Mouse (Mus musculus) thymus, postnatal 4 days (tissue): Measurements from ENCODE around the gene Hemgn.
A peak's percentile ranks its signal among the peaks of the same experiment; 100 is the strongest.

Source experiments
- DNase-seq: peaks from one replicate; pipeline ENCODE4 v3.0.0; 2021

The Hemgn gene

DNA sequence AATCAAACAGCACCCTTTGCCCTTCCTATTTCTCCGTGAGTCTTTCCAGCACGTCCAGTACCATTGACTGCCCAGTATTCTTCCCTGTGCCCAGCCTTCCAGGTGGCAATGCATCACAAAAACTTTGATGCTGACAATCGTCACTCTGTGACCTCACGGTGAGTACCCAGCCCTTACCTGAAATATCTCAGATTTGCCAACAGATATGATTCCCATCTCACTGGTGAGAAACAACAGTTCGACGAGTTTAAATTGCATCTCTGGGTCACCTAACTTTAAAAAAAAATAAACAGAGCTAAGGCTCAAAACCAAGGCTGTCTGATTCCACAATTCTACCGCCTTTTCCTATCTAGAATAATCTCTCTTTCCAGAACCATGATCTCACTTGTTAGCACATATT lies at the start of gene Hemgn:
Gene Hemgn (minus strand): TSS at position 101 of the 400 bp plus-strand sequence.
- DNase-seq = no peak

DNA sequence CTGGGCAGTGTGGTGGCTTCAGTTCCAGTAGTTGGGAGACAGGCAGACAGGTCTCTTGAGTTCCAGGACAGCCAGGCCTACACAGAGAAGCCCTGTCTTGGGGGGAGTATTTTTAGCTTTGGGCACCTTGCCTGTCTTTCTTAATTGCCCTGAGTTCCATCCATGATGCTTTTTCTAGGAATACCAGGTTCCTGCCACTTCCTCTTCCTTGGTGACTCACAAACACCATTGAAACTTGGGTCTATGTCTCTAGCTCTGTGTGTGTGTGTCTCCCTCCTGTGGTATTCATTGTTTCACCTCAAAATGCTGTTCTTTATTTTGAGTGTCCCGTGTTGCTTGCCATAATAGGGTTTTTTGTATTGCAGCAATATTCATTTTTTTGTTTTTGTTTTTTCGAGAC lies 45.1 kb upstream of the Hemgn start:
- DNase-seq = no peak

DNA sequence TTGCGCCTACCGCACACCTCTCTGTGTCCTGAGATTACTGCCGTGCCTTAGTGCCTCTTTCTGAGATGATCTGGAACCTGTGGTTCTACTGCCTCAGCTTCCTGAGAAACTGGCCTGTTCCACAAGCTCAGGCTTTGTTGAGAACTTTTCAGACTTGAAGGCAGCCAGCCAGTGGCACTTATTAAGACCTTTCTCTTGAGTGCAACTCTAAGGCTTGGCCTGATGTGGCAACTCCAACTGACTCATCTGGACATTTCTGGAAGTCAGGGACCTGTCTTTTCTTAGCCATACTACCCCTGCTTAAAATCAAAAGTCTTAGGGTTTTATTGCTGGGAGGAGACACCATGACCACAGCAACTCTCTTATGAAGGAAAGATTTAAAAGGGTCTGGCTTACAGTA lies 43.9 kb upstream of the Hemgn start:
- DNase-seq = no peak

DNA sequence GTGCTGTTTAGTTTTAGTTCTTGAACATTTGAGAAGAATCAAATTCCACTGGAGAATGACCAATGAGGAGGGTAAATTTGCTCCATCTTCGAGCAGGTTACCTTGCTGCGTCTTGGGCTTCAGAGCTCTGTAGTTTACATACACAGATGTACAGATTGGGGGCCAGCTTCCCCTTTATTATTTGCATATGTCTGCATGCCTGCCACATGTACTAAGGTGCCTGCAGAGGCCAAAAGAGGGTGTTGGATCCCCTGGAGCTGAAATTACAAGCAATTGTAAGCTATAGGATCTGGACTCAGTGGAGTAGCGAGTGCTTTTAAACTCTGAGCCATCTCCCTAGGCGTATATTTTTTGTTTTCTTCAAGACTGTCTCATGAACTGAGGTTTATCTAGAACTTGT lies 43.5 kb upstream of the Hemgn start:
- DNase-seq = no peak

DNA sequence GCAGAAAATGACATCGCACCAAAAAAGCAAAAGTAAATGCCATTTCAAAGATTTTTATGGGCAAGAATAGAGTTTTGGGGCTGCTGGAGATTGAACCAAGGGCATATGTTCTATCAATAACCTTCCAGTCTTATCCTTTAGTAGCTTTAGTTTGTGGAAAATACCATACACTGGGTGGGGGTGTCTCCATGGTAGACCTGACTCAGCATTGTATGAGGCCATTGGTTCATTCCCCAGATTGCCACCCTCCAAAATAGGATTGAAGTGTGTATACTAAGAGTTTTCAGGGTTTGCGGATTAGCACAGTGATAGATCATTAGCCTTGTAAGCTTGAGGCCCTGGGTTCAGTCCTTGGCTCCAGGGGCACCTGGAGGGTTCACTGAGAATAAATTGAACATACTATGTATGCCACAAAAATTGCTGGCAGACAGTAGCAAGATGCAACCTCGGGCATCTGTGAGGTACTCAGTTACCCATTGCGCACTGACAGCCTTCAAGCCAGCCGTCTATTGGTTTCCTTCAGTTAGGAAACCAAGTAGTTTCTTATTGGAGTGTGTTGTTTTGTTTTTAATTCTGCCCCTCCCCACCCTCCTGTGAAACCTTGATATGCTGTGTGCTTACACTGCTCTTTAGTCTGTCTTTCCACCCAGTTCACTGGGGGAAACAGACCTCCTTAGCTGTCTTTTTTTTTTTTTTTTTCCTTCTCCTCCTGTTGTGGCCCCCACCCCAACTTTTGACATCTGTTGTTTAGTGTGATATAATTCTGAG lies 41.0 kb upstream of the Hemgn start:
- peak; percentile 29 for DNase-seq

DNA sequence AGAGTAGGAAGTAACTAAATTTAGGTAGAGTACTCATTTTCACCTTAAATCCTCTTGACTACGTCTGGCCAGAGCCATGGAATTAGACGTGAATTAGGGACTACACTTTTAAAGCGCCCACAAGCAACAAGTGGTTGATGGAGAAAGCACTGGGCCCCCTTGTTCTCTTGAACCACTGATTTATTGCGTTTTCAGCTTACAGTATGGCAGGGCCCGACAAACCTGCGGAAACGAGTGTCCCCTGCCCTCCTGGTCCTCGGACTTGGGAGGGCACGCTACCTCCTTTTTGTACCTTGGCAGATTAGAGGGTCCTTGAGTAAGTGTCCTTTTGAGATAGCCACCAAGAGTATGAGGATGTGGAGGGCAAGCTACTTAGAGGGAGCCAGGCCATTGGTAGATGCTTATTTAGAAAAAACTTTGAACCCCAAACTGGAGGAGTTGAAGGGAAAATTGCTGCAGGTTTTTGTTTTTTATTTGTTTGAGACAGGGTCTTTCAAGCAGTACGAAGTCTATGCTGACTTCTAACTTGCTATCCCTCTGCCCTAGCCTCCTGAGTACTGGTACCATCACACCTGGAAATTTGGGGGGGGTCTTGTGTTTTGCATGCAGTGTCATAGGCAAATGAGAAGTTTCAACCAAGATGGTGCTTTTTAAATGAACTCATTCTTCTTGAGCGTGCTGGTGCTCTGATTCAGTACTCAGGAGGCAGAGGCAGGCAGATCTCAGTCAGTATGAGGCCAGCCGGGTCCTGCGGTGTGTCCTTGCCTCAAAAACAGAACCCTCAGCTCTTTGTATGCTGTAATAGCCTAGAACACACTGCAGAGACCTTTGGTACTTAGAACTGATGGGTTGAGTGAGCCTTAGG lies 39.8 kb upstream of the Hemgn start:
- DNase-seq = peak; percentile 29

DNA sequence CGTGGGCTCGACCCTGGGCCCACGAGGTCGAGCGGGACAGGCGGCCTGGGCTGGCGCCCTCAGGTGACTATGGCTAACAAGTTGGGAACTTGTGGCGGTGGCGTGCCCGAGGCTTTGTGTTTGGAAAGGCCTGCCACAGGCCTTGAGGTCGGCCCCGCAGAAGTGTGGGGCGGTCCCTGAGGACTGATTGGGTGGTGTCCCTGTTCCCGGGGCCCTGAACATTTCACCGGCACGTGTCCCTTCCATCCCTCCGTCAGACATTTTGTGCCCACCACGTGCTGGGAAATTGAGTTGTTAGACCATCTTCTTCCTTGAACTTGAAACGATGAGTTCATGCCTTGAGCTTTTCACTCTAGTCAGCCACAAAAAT lies 39.2 kb upstream of the Hemgn start:
- DNase-seq = peak; percentile 70

DNA sequence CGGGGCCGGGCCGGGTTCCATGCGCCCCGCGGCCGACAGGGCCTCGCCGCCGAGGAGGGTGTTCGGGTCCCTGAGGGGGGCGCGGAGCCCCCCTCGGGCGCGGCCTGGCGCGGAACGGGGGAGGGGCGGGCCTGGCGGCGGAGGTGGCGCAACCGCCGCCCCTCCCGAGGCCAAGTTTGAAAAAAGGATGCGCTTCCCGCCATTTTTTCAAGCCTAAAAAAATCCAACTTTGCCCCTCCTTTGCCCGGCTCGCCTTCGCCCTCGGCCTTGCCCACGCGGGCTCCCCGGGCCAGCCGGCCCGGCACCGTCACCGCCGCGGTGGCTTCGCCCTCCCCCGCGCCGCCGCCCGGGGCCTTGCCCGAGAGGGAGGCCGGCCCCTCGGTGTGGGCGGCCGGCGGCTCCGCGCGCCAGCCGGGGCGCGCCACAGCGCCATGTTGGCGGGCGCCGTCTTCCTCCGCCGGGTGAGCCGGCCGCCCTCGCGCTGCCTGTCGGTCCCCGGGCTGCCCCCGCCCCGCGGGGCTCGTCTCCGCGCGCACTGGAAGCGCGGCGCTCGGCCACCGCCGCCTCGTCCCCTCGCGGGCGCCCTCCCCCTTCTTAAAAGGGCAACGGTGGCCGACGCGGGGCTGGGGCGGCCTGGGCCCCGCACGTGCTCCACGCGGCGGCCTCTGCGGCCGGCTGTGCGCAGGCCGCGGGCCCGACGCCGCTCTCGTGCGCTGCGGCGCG lies 38.6 kb upstream of the Hemgn start:
- DNase-seq = peak; percentile 83

DNA sequence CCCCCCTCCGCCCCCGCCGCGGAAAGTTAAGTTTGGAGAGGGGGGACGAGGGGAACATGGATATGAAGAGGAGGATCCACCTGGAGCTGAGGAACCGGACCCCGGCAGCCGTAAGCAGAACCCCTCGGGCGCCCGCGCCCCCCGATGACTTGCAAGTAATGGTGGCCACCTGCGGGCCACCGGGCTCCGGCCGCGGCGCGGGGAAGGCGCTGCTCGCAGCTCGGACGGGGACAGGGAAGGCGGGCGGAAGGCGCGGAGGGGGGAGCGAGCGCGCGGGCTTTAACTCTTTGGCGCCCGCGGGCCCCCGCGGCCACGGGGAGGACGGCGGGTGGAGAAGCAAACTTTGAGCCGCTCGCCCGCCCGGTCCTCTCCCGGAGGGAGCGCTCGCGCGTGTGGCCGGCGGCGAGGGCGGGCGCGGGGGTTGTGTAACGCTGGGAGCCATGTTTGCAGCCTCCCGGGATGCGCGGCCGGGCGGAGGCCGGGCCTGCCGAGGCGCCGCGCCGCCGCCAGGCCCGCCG lies 38.0 kb upstream of the Hemgn start:
- DNase-seq = peak; percentile 86

DNA sequence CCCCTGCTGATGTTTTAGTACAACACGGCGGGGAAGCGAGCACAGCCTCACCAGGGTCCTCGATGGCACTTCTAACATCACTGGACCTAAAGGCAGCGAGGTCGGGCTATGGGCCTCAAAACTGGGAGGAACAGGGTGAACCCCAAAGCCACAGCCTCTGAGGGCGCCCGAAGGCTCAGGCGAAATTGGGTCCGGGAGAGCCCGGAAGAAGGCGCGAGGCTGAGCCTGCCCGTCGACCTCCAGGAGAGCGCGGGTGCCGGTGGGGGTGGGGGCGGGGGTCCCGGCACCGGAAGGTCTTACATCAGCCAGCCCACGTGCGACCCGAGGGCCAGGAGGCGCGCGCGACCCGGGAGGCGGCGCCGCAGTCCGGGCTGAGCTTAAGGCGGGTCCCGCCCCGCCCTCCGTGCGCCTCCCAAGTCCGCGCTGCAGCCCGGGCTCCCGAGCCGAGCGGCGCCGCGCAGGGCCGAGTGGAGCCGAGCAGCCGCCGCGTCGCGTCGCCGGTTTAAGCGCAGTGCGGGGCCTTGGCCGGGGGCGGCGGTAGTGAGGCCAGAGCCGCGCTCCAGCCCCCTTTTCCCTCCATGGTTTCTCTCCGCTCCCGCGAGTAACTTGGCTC lies 37.3 kb upstream of the Hemgn start, which contains the start of gene Anp32b:
Gene Anp32b (plus strand): TSS at position 384 of the 613 bp plus-strand sequence.
- DNase-seq = peak; percentile 98

DNA sequence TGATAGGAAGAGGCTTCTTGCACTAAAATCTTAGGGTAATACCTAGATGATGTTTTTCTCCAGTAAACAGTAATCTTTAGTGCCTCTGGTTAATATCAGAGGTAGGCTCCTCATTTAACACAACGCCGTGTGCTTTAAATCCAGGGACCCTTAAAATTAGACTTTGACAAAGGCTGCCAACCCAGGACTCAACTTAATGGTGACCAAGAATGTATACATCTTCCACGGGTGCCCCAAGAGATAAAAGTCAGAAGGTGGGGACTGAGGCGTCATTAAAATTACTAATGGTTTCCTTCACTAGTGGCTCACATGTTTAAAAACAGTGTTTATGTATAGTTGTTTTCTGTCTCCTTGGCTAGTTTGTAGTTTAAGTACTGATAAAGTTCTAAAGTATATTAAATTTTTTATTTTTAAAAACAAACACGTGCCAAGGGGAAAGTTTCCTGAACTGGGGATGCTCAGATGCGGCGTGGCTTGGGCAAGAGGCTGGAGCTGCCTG lies 36.8 kb upstream of the Hemgn start:
- no peak for DNase-seq

DNA sequence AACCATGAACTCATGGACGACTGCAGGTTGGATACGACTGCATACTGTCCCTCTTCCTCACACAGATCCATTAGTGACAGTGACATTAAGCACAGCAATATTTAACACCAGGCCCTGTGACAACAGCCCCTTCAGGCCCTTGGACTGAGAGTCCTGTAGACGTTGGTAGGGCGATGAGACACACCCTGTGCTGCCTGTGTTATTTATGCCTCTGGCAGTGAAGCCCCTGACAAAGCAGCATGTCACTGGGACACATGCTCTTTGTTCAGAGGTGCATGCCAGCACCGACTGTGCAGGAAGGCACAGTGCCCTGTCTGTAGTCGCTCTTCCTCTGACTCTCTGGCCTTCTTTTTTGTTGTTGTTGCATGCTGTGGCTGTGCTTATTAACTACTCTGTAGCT lies 35.6 kb upstream of the Hemgn start:
- peak; percentile 63 for DNase-seq

DNA sequence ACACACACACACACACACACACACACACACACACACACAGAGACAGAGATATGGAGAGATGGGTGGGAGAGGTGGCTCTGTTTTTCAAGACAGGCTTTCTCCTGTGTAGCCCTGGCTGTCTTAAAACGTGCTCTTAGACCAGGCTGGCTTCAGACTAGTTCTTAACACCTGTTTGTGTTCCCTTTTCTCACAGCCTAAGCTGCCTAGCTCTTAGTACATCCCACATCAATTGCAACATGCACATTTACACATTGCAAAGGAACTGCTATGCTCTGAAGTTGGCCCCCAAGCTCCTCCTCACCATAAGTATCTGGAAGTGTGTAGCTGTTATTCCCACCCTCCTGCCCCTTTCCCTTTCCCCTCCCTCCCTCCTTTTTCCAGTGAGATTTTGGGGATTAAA lies 34.2 kb upstream of the Hemgn start:
- peak; percentile 37 for DNase-seq

DNA sequence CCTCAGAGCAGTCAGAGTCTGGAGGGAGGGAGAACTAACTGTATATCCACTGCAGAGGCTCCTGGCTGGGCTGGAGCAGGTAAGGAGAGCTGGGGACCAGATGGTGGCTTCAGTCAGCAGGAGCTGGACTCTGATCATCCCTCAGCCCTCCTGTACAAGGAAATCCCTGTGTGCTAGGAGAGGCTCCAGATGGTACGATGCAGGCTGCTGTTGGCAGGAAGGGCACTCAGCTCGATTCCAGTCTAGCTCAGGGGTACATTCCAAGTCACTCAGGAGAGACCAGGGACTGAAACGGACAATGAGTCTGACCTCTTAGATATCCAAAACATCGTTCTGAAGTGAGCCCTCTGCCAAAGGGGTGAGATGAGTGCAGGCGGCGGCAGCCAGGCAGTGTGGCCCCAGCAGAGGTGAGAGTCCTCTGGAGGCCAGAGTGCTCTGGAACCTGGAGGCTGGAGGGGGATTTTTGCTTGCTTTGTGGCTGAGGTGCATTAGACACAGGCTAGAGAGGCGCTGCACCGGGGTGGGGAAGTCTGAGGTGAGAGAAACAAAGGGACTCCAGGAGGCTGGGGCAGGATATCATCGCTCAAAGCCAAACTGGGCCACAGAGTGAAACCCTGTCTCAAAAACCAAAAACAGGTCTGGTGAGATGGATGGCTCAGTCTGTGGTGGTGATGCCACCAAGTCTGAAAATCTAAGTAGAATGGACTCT lies 32.1 kb upstream of the Hemgn start:
- DNase-seq = peak; percentile 62

DNA sequence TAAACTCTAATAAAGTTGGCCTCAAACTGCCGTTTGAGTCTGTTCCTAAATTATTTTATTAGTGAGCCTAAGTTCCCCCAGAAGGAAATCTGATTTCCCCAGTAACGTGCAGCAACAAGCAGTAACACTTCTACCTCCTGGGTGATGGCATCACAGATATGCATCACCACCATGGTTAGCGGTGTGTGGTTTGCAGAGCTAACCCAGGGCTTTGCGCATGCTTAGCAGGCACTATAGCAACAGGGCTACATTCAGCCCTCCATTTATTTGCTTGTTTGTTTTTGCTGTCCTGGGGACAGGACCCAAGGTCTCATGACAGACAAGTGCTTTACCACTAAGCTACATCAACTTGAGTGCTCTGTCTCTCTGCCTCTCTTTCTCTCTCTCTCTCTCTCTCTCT lies 29.2 kb upstream of the Hemgn start:
- peak; percentile 52 for DNase-seq

DNA sequence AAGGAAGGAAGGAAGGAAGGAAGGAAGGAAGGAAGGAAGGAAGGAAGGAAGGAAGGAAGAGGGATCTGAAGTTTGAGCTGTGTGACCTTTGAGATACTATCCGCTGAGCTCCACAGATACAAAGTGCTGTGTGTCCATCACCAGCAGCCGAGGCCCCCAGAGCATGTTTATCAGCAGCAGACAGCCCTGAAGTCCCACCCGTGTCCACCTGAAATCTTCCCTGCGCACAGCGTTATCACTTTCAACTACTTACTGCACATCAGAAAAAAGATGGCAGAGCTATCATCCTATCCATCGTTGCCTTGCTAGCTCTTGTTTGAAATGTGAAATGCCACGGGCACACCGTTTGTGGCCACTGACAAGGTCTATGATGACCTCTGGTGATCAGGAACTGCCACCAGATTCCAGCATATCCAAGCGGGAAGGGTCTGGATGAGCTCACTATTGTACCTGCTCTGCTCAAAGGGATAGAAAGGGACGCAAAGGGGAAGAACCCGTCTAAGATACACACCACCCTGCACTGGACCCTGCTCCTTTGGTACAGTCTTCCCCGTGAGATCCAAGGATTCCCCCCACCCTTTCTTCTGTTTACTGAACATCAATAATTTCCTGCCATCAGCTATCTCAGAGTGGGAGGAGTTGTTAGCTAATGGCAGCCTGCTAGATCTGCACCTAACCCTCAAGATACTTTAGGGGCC lies 19.2 kb upstream of the Hemgn start:
- no peak for DNase-seq

DNA sequence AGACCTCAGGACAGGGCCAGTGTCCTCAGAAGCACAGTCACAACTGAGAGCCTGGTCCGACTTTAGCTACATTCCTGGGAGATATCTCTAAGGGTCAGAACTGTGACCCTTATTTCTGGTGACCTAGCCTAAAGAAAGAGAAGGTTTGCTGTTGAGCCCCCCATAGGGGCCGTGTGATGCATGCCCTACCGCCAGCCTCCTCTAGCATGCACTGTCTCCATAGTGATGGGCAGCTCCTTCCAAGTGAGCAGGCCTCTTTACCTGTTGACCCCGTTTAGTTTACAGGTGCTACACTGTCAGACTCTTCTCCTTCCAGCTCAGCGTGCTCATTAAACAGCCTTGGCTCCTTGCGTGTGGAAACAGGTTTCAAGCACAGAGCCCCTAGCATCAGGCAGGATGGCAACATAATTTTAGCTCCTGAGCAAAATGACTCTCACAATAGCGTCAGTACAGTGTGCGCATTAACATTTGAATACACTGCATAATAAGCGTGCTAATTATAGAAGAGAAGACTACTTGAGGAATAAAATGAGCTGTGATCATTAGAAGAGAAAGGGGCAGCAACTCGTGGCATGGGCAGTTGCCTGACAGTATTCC lies 15.7 kb upstream of the Hemgn start:
- no peak for DNase-seq

DNA sequence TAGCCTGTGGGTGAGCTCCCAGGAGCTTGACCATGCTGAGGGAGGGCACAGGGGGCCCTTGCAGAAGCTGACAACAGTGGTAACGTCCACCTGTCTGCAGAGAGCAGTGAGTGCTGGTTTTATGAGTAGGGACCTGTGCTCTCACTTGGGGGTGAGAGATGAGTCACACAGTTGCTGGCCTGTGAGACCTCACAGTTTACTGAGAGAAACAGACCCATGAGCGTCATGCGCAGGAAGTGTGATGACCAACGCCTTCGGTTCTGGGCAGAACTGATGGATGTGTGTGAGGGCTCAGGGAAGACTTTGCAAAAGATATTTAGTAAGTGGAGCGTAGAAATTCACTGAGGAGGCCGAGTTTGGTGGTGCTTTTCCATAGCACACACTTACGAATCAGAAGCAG lies 9.3 kb upstream of the Hemgn start:
- no peak for DNase-seq

DNA sequence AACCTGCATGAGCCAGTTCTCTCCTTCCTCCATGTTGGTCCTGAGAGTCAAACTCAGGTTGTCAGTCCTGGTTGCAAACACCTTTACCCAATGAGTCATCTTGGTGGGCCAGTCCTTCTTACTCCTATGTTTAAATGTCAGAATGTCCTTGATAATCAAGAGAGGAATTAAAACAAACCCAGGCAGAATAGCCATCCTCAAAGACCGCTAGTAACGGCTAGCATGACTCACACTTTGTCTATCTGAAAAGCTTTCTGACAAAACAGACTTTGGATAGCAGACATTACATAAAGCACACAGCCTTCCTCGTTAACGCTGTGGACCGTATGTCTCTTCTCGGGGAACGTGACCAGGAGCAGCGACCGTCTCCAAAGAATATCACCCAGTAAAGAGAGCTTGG lies 5.5 kb upstream of the Hemgn start:
- no peak for DNase-seq

DNA sequence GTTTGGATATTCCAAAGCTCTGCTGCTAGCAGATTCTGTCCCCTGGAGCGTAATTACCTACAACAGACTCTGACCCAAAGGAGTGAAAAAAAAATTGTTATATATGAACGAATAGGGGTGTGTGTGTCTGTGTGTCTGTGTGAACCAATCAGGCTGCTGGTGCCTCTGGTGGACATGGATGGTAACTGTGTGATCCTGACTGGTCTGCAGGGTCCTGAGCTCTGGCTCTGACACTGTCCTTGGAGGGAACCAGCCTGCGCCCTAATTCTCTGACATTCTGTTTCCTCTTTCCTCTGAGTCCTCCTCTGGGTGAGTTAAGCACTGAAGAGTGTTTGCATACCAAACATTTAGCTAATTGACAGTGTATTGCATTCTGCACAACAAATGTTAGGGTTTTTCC lies 4.2 kb upstream of the Hemgn start:
- peak; percentile 44 for DNase-seq

DNA sequence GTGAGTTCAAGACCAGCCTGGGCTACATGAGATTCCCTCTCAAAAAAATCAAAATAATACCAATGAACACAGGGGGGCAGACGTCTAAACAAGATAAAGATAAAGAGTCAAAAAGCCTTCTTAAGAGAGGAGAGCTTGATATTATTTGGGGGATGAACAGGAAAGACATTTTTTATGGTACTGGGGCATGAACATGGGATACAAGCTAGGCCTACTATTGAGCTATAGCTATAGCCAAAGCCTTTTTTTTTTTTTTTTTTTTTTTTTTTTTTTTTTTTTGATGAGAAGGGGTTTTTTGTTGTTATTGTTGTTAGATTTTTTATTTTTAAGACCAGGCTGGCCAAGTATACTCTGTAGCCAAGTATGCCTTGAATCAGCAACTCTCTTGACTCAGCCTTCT lies 1.2 kb downstream of the Hemgn start:
- DNase-seq = no peak
